Mouse (Mus musculus) heart, postnatal 0 days (tissue): ENCODE data around the gene Wdr25. TPM values are rescaled to one million over a fixed set of nuclear protein-coding genes. Genes with fewer than 3 reads are reported as not detected.

Source experiments
- ATAC-seq: fragments of 200-750 bp; cut with Nextera tagmentation; 2 replicates; pipeline ENCODE4 v1.8.0; 2017; ENCODE audit warnings: low read depth, moderate number of reproducible peaks, moderate library complexity; ENCODE audit not compliant: insufficient read depth
- DNase-seq: peaks from one replicate; pipeline ENCODE4 v3.0.0-alpha.2; 2016; ENCODE audit warnings: low spot score
- H3K27ac ChIP-seq: fragments of 300-500 bp; sonication (generic); 2 replicates; pipeline ENCODE4 v1.5.1; 2014; ENCODE audit warnings: low read depth, mild to moderate bottlenecking
- H3K27me3 ChIP-seq: fragments of 300-500 bp; sonication (generic); 2 replicates; pipeline ENCODE4 v1.6.1; 2014; ENCODE audit warnings: low read length, mixed read lengths; ENCODE audit not compliant: control insufficient read depth, insufficient read depth
- H3K36me3 ChIP-seq: fragments of 300-500 bp; sonication (generic); replicated peaks from 2 replicates; pipeline ENCODE4 v1.6.1; 2014; ENCODE audit warnings: low read length, mixed read lengths; ENCODE audit not compliant: control insufficient read depth, insufficient read depth
- H3K4me1 ChIP-seq: fragments of 300-500 bp; sonication (generic); 2 replicates; pipeline ENCODE4 v1.6.1; 2014; ENCODE audit warnings: antibody characterized with exemption; ENCODE audit not compliant: control insufficient read depth, insufficient read depth
- H3K4me2 ChIP-seq: fragments of 300-500 bp; sonication (generic); 2 replicates; pipeline ENCODE4 v1.6.1; 2014; ENCODE audit warnings: low read depth, mild to moderate bottlenecking, low read length, moderate library complexity
- H3K4me3 ChIP-seq: fragments of 300-500 bp; sonication (generic); 2 replicates; pipeline ENCODE4 v1.5.1; 2014; ENCODE audit warnings: low read depth, low read length
- H3K9ac ChIP-seq: fragments of 300-500 bp; sonication (generic); replicated peaks from 2 replicates; pipeline ENCODE4 v1.6.1; 2014; ENCODE audit warnings: low read depth, low read length, mixed read lengths
- H3K9me3 ChIP-seq: fragments of 300-500 bp; sonication (generic); replicated peaks from 2 replicates; pipeline ENCODE4 v1.6.1; 2016; ENCODE audit warnings: low read length; ENCODE audit not compliant: control insufficient read depth
- CTCF ChIP-seq: IDR thresholded peaks from 2 replicates; pipeline ENCODE4 v1.5.1; 2016; ENCODE audit warnings: antibody characterized with exemption, control low read depth, low read depth
- EP300 ChIP-seq: IDR thresholded peaks from 2 replicates; pipeline ENCODE4 v1.6.1; 2016; ENCODE audit warnings: antibody characterized with exemption, low read depth
- WGBS: fragments of 180-500 bp; shearing (Covaris S2); extraction: QIAGEN DNeasy Blood & Tissue Kit; methylation state at CpG from one replicate; pipeline ENCODE4 v1.1.7; 2014; 5-methylcytosine and 5-hydroxymethylcytosine counted together
- polyA plus RNA-seq: library from polyadenylated mRNA; unstranded; fragments of >200 nt; fragmentation: Nextera tagmentation; extraction: Ambion mirVana; gene quantifications from 2 replicates; pipeline ENCODE4 v1.2.1, GENCODE M21; 2015
- total RNA-seq: library from RNA; depleted of rRNA; stranded (reverse); fragments of >200 nt; gene quantifications from 2 replicates; pipeline ENCODE4 v1.2.3, GENCODE M21; 2014; ENCODE audit warnings: low replicate concordance

The Wdr25 gene
- total and polyA plus RNA-seq, 2 experiments from 2014 or later = 3.5 to 3.9 TPM

DNA sequence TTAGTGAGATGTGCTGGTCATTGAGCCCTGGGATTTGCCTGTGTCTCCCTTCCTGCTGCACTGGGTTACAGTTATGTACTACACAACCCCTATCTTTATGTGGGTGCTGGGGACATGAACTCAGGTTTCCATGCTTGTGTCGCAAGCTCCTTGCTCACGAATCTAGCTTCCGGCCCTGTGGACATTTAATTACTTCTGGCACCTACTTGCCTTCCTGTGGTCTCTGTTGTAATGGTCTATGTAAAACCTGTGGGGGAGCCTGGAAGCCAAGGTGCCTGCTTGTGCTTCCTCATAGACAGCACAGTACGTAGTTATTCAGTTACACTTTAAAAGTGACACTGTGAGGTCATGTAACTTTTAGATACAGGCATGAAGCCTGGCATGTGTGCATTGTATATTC lies 44.1 kb downstream of the Wdr25 start:
- Histone ChIP-seq H3K9me3 (no peaks in the 10 kb centered on the region), H3K27ac (no peak overlapping the region), H3K4me2 (no peak overlapping the region), H3K4me1 (peaks cover 5% of the 10 kb centered on the region; the same call in 1 of the 2 replicates), H3K9ac (no peak overlapping the region), H3K4me3 (no peak overlapping the region), H3K27me3 (no peaks in the 10 kb centered on the region), H3K36me3 (no peaks in the 10 kb centered on the region)
- ATAC-seq (no peak), DNase-seq (no peak)
- 79% methylated on average over 4 of the region's 4 CpGs for WGBS
- TF ChIP-seq CTCF (no peak), EP300 (no peak)

DNA sequence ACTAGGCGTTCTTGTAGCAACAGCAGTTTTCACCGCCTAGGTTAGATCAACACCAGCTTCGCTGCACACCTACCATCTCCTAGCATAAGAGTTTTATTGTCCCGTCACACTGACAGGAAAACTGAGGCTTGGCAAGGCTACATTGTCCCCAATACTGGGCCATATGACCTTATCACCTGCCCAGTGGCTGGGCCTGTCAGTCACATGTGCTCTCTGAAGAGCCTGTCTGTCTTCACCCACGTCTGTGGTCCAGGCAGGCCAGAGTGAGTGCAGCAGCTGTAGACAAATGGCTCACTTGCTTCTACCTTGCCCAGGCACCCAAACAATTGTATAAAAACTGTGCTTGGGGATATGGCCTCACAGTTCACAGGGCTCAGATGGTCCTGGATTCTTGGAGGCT lies 45.4 kb downstream of the Wdr25 start:
- Histone ChIP-seq H3K9me3 (no peaks in the 10 kb centered on the region), H3K4me3 (no peak overlapping the region), H3K27me3 (no peaks in the 10 kb centered on the region), H3K4me1 (peaks cover 5% of the 10 kb centered on the region; the same call in 1 of the 2 replicates), H3K4me2 (no peak overlapping the region), H3K27ac (no peak overlapping the region), H3K9ac (no peak overlapping the region), H3K36me3 (no peaks in the 10 kb centered on the region)
- WGBS = 76% methylated on average over 5 of the region's 5 CpGs
- DNase-seq (no peak), ATAC-seq (no peak)
- TF ChIP-seq EP300 (no peak), CTCF (no peak)

DNA sequence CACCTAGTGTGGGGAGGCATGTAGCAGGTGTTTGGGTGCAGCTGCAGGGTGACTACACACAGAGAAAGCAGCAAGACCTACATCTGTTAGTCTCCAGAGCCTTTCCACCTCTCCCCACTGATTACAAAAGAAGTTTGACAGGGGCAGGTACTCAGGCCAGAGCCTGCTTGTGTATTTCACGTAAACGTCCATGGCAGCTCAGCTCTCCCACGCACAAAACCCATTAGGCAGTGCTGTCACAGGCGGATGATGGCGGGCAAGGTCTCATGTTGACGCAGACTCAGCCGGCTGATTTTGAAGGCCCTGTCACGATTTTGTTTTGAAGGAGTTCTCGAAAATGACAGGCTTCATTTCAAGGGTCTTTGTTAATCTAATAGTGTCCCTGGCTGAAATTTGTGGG lies 45.9 kb downstream of the Wdr25 start:
- H3K9me3 ChIP-seq = no peaks in the 10 kb centered on the region
- H3K36me3 ChIP-seq = no peaks in the 10 kb centered on the region
- no peak overlapping the region for H3K4me2 ChIP-seq
- H3K4me1 ChIP-seq = peaks cover 5% of the 10 kb centered on the region; the same call in 1 of the 2 replicates
- TF ChIP-seq EP300 = no peak
- no peak for TF ChIP-seq CTCF
- no peak overlapping the region for H3K9ac ChIP-seq
- DNase-seq (no peak), ATAC-seq (no peak)
- no peak overlapping the region for H3K4me3 ChIP-seq
- H3K27ac ChIP-seq = no peak overlapping the region
- WGBS = 84% methylated on average over 9 of the region's 9 CpGs
- H3K27me3 ChIP-seq = no peaks in the 10 kb centered on the region

DNA sequence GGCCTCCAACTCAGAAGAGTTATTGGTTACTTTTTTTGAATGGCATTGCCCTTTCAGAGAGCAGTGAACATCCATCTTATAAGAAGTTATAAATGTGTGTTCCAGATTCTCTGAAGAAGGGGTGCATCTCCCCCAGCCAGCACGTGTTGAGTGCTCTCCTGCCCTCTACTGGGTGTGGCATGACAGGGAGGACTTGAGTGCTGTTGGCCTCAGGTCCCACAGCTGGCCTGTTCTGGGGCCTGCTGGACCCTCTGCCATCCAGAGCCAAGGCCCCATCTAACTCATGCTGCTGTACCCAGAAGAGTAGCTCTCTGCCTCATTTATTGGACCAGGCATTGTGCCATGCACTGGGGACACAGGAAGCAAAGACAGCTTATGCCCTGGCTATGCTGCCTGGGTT lies 46.8 kb downstream of the Wdr25 start:
- no peaks in the 10 kb centered on the region for H3K9me3 ChIP-seq
- ATAC-seq (no peak), DNase-seq (no peak)
- H3K27me3 ChIP-seq = no peaks in the 10 kb centered on the region
- no peaks in the 10 kb centered on the region for H3K36me3 ChIP-seq
- no peak overlapping the region for H3K9ac ChIP-seq
- H3K4me2 ChIP-seq = no peak overlapping the region
- no peak for TF ChIP-seq EP300
- TF ChIP-seq CTCF = no peak
- H3K27ac ChIP-seq = no peak overlapping the region
- 45% methylated on average over 1 of the region's 1 CpGs for WGBS
- peaks cover 5% of the 10 kb centered on the region; the same call in 1 of the 2 replicates for H3K4me1 ChIP-seq
- no peak overlapping the region for H3K4me3 ChIP-seq

DNA sequence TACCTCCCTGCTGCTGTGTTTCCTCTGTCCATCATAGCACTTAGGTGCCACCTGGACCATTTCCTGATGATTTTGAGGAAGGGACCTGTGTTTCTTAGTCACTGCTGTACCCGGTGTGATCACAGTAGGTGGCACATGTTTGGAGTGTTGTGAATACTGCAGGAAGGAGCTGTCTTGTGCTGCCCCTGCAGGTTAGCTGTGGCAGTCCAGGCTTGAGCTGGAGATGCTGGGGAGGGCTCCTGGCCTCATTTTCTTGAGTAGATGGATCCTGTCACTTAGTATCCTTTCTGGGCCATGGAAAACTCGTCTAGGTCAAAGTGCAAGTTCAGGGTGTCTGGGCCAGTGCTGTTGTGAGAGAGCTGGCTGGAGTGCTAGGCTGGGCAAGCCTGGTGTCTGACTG lies 47.9 kb downstream of the Wdr25 start:
- WGBS = 42% methylated on average over 2 of the region's 2 CpGs
- H3K4me2 ChIP-seq = no peak overlapping the region
- DNase-seq (no peak), ATAC-seq (no peak)
- H3K36me3 ChIP-seq = no peaks in the 10 kb centered on the region
- H3K9me3 ChIP-seq = no peaks in the 10 kb centered on the region
- H3K4me1 ChIP-seq = peaks cover 4% of the 10 kb centered on the region; the same call in 1 of the 2 replicates
- TF ChIP-seq EP300 = no peak
- TF ChIP-seq CTCF = no peak
- no peak overlapping the region for H3K27ac ChIP-seq
- H3K4me3 ChIP-seq = no peak overlapping the region
- no peak overlapping the region for H3K9ac ChIP-seq
- H3K27me3 ChIP-seq = no peaks in the 10 kb centered on the region

DNA sequence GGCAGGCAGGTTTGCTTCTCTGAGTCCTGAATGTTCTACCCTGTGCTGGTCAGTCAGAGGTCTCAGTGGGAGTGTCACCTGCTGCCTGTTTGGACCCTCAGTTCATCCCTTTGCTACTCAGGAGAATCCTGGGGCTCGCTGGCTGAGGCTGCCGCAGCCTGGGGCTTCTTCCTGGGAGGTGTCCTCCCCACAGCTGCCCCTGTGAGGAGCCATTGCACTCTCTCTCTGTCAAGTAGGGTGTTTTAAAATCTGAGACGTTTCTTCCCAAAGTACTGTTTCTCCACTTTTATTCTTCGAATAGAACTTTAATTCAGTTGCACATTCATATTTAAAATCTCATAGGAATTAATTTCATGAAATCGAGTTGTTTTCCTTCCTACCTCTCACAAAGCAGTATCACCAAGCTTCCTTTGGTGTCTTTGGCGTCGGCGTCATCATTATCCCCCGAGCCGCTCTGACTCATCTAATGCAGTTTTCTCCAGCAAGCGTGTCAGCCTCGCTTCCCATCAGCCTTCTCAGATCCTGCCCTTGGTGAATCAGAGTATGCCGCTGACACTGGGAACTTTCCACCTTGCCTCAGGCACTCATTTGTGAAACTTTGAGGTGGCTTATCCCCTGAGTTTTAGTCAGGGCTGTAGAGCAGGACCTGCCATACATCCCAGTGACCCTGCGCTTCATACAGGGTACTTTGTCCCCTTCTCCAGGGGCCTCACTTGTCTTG lies 48.9 kb downstream of the Wdr25 start:
- TF ChIP-seq EP300 (no peak), CTCF (no peak)
- no peak overlapping the region for H3K4me2 ChIP-seq
- no peak for ATAC-seq

More for the DNA sequence above, 48.9 kb downstream of the Wdr25 start:
- DNase-seq = no peak
- Histone ChIP-seq H3K27me3 (no peaks in the 10 kb centered on the region), H3K9me3 (no peaks in the 10 kb centered on the region), H3K4me3 (no peak overlapping the region), H3K27ac (no peak overlapping the region), H3K36me3 (no peaks in the 10 kb centered on the region), H3K9ac (no peak overlapping the region), H3K4me1 (no peaks in the 10 kb centered on the region)
- WGBS = 83% methylated on average over 14 of the region's 14 CpGs
